ENCODE assay signal across 21 mouse cellular contexts in the genomic region with DNA sequence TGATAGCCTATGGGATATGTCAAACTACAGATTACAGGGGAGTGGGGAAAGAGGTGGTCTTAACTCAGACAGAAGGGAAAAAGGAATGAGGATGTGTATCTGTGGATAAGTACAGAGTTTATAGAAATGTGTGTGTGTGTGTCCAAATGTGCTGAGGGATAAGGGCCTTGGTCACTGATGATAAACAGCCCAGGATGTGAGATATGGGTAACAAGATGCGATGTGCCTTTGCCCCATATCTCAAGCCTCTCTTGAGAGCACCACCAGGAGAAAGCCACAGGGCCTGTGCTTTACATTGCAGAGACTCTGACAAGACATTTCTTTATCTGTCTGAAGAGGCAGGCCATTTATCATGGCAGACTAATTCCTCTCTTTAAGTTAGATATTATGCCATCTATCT.
DNase-seq lines count a peak whose midpoint lies in the region; ATAC-seq and TF ChIP-seq lines count a peak whose summit lies in the region.
"Had no signal": no experiment of that assay in that cellular context is flagged by ENCODE, and none has a peak within 500 bp of the region (broad histone marks: within the 10 kb centered on the region; RNA-seq: fewer than 3 reads in every experiment).

No protein-coding gene starts in this region.

- H3K27ac ChIP-seq in intestine, embryonic 16.5 days (ENCODE audit: low read length), result no peak overlapping the region
- H3K27ac ChIP-seq in liver, embryonic 16.5 days (ENCODE audit: low read length), result peak overlapping the region; percentile 86
- H3K27ac ChIP-seq in forebrain, postnatal 0 days (ENCODE audit: low read depth, low read length), result no peak overlapping the region
- H3K27ac ChIP-seq: embryonic facial prominence, embryonic 12.5 days; heart, embryonic 13.5 days; hindbrain, embryonic 10.5 days; hindbrain, postnatal 0 days had no signal

- ATAC-seq in G1E (ENCODE audit: extremely low read depth, insufficient number of reproducible peaks, low FRiP score, poor library complexity, severe bottlenecking), result peak; percentile 96
- ATAC-seq in intestine, embryonic 16.5 days, result peak; percentile 48
- peak; percentile 97 for ATAC-seq in liver, embryonic 16.5 days (ENCODE audit: low read depth)
- no peak for ATAC-seq in forebrain, postnatal 0 days
- ATAC-seq: forebrain, embryonic 14.5 days; hindbrain, postnatal 0 days had no signal

- peak; percentile 68 for DNase-seq in heart, adult 11 months
- DNase-seq in heart, postnatal 36 days, result no peak
- DNase-seq in G1E (ENCODE audit: low spot score), result peak; percentile 16
- DNase-seq in thymus, postnatal 14 days, result no peak
- no peak for DNase-seq in kidney, adult 8-10 months
- DNase-seq in forebrain, postnatal 0 days, result no peak
- DNase-seq: cerebellum, adult 8-10 months; kidney, adult 2 months; kidney, postnatal 36 days; lung, adult 2 months; lung, postnatal 36 days; thymus, postnatal 4 days had no signal

- no peak for TF ChIP-seq CTCF in G1E (IDR thresholded peaks at IDR 0.05; ENCODE audit: low read depth, low read length)
- TF ChIP-seq CTCF in forebrain, postnatal 0 days (IDR thresholded peaks at IDR 0.05; ENCODE audit: low read depth), result no peak

- WGBS in intestine, embryonic 16.5 days, result 88% methylated on average over 1 of the region's 1 CpGs
- 18% methylated on average over 1 of the region's 1 CpGs for WGBS in liver, embryonic 16.5 days (ENCODE audit: insufficient replicate concordance)
- WGBS in forebrain, postnatal 0 days, result 96% methylated on average over 1 of the region's 1 CpGs

- no peak overlapping the region for H3K9ac ChIP-seq in intestine, embryonic 16.5 days (ENCODE audit: low read depth, low read length)
- no peak overlapping the region for H3K9ac ChIP-seq in liver, embryonic 16.5 days (ENCODE audit: low read depth, low read length)
- H3K9ac ChIP-seq in forebrain, postnatal 0 days, result no peak overlapping the region
- H3K9ac ChIP-seq: embryonic facial prominence, embryonic 12.5 days; heart, embryonic 13.5 days had no signal

- H3K4me1 ChIP-seq in G1E (ENCODE audit: insufficient read depth, low read depth, low read length), result peaks cover 50% of the 10 kb centered on the region
- no peaks in the 10 kb centered on the region for H3K4me1 ChIP-seq in intestine, embryonic 16.5 days (ENCODE audit: control insufficient read depth, insufficient read depth, low read length)
- H3K4me1 ChIP-seq in liver, embryonic 16.5 days (ENCODE audit: control insufficient read depth, low read depth, low read length), result peaks cover 23% of the 10 kb centered on the region
- no peaks in the 10 kb centered on the region for H3K4me1 ChIP-seq in forebrain, postnatal 0 days (ENCODE audit: insufficient read depth)
- H3K4me1 ChIP-seq: embryonic facial prominence, embryonic 12.5 days; hindbrain, embryonic 10.5 days had no signal

- no peak overlapping the region for H3K4me2 ChIP-seq in intestine, embryonic 16.5 days (ENCODE audit: low read depth, low read length)
- H3K4me2 ChIP-seq in liver, embryonic 16.5 days (ENCODE audit: low read depth, low read length), result peak overlapping the region; percentile 29; the same call in 1 of the 2 replicates
- no peak overlapping the region for H3K4me2 ChIP-seq in forebrain, postnatal 0 days (ENCODE audit: low read depth)
- H3K4me2 ChIP-seq: embryonic facial prominence, embryonic 12.5 days; heart, embryonic 13.5 days; midbrain, embryonic 11.5 days had no signal

- H3K4me3 ChIP-seq in G1E (ENCODE audit: low read depth, low read length), result no peak overlapping the region
- no peak overlapping the region for H3K4me3 ChIP-seq in intestine, embryonic 16.5 days (ENCODE audit: low read length)
- no peak overlapping the region for H3K4me3 ChIP-seq in liver, embryonic 16.5 days (ENCODE audit: low read depth, low read length)
- H3K4me3 ChIP-seq in forebrain, postnatal 0 days (ENCODE audit: low read depth, low read length), result no peak overlapping the region
- H3K4me3 ChIP-seq: embryonic facial prominence, embryonic 12.5 days; erythroblast, embryonic 14.5 days; heart, embryonic 13.5 days; hindbrain, embryonic 10.5 days had no signal

- intact Hi-C loops in heart, postnatal 36 days (cut with DNase I), result no loop called here

- H3K36me3 ChIP-seq in G1E (replicated peaks), result no peaks in the 10 kb centered on the region
- H3K36me3 ChIP-seq in intestine, embryonic 16.5 days (ENCODE audit: control insufficient read depth, insufficient read depth, low read length), result no peaks in the 10 kb centered on the region
- no peaks in the 10 kb centered on the region for H3K36me3 ChIP-seq in liver, embryonic 16.5 days (ENCODE audit: control insufficient read depth, insufficient read depth)
- no peaks in the 10 kb centered on the region for H3K36me3 ChIP-seq in forebrain, postnatal 0 days (ENCODE audit: insufficient read depth)
- H3K36me3 ChIP-seq: embryonic facial prominence, embryonic 12.5 days; heart, embryonic 13.5 days; hindbrain, embryonic 10.5 days had no signal

- no peaks in the 10 kb centered on the region for H3K9me3 ChIP-seq in G1E (replicated peaks)
- no peaks in the 10 kb centered on the region for H3K9me3 ChIP-seq in intestine, embryonic 16.5 days (ENCODE audit: control insufficient read depth, low read length)
- no peaks in the 10 kb centered on the region for H3K9me3 ChIP-seq in liver, embryonic 16.5 days (replicated peaks; ENCODE audit: control insufficient read depth, low read length)
- H3K9me3 ChIP-seq in forebrain, postnatal 0 days (ENCODE audit: low read length), result no peaks in the 10 kb centered on the region
- H3K9me3 ChIP-seq: embryonic facial prominence, embryonic 12.5 days; heart, embryonic 13.5 days; hindbrain, embryonic 10.5 days had no signal

- no peaks in the 10 kb centered on the region for H3K27me3 ChIP-seq in G1E (ENCODE audit: insufficient read depth, low read length)
- H3K27me3 ChIP-seq in intestine, embryonic 16.5 days (replicated peaks; ENCODE audit: control insufficient read depth, insufficient read depth, low read length), result no peaks in the 10 kb centered on the region
- no peaks in the 10 kb centered on the region for H3K27me3 ChIP-seq in liver, embryonic 16.5 days (ENCODE audit: control insufficient read depth, insufficient read depth, low read depth, low read length)
- H3K27me3 ChIP-seq in forebrain, postnatal 0 days (ENCODE audit: insufficient read depth, low read length), result no peaks in the 10 kb centered on the region
- H3K27me3 ChIP-seq: embryonic facial prominence, embryonic 12.5 days; heart, embryonic 13.5 days had no signal

Comparison
In these comparisons a context has a peak if more than half of its experiments do, and no peak if none do; other contexts are left out.
1. DNase-seq: peak in heart, adult 11 months (single experiment) and G1E (single experiment); none in heart, postnatal 36 days (0 of 2), thymus, postnatal 14 days (single experiment), kidney, adult 8-10 months (0 of 2) and forebrain, postnatal 0 days (single experiment).